Mouse (Mus musculus) c-Kit-positive CD71-positive TER-119-positive erythroid progenitor cells, embryonic 14.5 days (primary cell): ENCODE results near the gene Olfr53.
"Not testable (repeated sequence)": the region's sequence is repeated elsewhere in the genome, so short reads cannot be mapped to it uniquely, and the experiment has no call there.

Experiments
- DNase-seq: peaks from one replicate; pipeline ENCODE4 v3.0.0-alpha.2; 2013; ENCODE audit warnings: low spot score

The Olfr53 gene

GRCm38 (mm10) chr7:140646152-140646551, at the start of gene Olfr53:
Gene Olfr53 (plus strand): TSS chr7:140646452.
- no peak for DNase-seq

- not testable (repeated sequence) for DNase-seq
Measured at GRCm38 (mm10) chr7:140600969-140601368, 45.3 kb upstream of the Olfr53 start, which contains the start of gene Olfr46. Gene Olfr46 (plus strand): TSS chr7:140601269.

GRCm38 (mm10) chr7:140628670-140629069, 17.6 kb upstream of the Olfr53 start, which contains the start of gene Olfr61:
Gene Olfr61 (plus strand): TSS chr7:140628970.
- not testable (repeated sequence) for DNase-seq

GRCm38 (mm10) chr7:140630559-140630958, 15.7 kb upstream of the Olfr53 start:
- DNase-seq: no peak

GRCm38 (mm10) chr7:140659630-140660029, 13.4 kb downstream of the Olfr53 start, which contains the start of gene Olfr539:
Gene Olfr539 (plus strand): TSS chr7:140659930.
- DNase-seq: no peak

- DNase-seq: not testable (repeated sequence)
Measured at GRCm38 (mm10) chr7:140670693-140671092, 24.4 kb downstream of the Olfr53 start.

GRCm38 (mm10) chr7:140675863-140676262, 29.6 kb downstream of the Olfr53 start:
- DNase-seq: no peak

GRCm38 (mm10) chr7:140679591-140679990, 33.3 kb downstream of the Olfr53 start:
- DNase-seq: not testable (repeated sequence)

GRCm38 (mm10) chr7:140681651-140682050, 35.4 kb downstream of the Olfr53 start, which contains the start of gene Olfr45:
Gene Olfr45 (plus strand): TSS chr7:140681951.
- DNase-seq: no peak

- no peak for DNase-seq
Measured at GRCm38 (mm10) chr7:140696967-140697366, 50.7 kb downstream of the Olfr53 start, which contains the start of gene Olfr541. Gene Olfr541 (plus strand): TSS chr7:140697267.
